Mouse (Mus musculus): ENCODE results near the gene Kpna4. TPM values are rescaled to one million over a fixed set of nuclear protein-coding genes. Genes with fewer than 3 reads are reported as not detected.

Gene Kpna4
- polyA plus RNA-seq, 1 experiment from 2014 or later: 32.0 TPM

DNA sequence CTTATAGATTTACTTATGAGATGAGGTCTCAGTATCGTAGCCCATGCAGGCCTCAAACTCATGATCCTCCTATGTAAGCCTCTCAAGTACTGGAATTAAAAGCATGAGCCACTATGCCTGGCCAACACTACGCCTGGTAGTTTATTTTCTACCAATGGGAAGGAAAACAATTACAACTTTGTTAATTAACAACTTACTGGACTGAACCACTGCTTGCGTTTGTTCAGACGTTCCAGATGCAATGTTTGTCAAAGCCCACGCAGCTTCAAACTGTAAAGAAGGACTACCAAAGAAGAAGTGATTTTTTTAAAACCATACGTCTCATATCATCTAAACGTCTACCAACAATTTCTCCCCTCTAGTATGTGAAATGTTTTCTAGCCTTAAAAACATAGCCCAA is 32.5 kb downstream of the Kpna4 start:
- H3K36me3 ChIP-seq: peaks cover 32% of the 10 kb centered on the region
- H3K9ac ChIP-seq (replicated peaks): no peak overlapping the region

DNA sequence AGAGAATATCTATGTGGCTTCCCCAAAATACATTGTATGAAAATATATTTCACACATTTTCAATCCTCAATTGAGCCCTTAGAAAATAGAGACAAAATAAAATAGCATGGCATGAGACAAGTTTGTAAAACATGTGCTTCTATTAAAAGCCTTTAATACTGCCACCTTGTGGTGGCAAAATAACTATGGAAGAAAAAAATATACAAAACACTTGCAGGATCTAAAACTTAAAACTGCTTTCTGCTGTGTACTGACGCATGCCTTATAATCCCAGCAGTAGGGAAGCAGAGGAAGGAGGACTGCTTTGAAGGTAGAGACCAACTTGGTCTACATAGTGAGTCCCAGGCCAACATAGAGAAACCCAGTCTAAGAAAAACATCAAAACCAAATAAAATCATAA is 62.9 kb downstream of the Kpna4 start:
- no peaks in the 10 kb centered on the region for H3K9me3 ChIP-seq (replicated peaks)
- H3K4me3 ChIP-seq (replicated peaks): no peak overlapping the region
- no peak overlapping the region for H3K9ac ChIP-seq (replicated peaks)
- H3K27me3 ChIP-seq (replicated peaks): no peaks in the 10 kb centered on the region
- H3K4me1 ChIP-seq: no peaks in the 10 kb centered on the region
- 68% methylated on average over 1 of the region's 1 CpGs for WGBS
- no peak for ATAC-seq (ENCODE audit: low FRiP score)
- H3K27ac ChIP-seq (replicated peaks): no peak overlapping the region
- H3K36me3 ChIP-seq: no peaks in the 10 kb centered on the region
- no peak overlapping the region for H3K4me2 ChIP-seq

More for the DNA sequence above, 32.5 kb downstream of the Kpna4 start:
- ATAC-seq (ENCODE audit: low FRiP score): no peak
- Histone ChIP-seq H3K9me3 (replicated peaks) (no peaks in the 10 kb centered on the region), H3K27ac (replicated peaks) (no peak overlapping the region), H3K27me3 (replicated peaks) (no peaks in the 10 kb centered on the region), H3K4me3 (replicated peaks) (no peak overlapping the region), H3K4me1 (no peaks in the 10 kb centered on the region), H3K4me2 (no peak overlapping the region)
- WGBS: 89% methylated on average over 7 of the region's 7 CpGs

DNA sequence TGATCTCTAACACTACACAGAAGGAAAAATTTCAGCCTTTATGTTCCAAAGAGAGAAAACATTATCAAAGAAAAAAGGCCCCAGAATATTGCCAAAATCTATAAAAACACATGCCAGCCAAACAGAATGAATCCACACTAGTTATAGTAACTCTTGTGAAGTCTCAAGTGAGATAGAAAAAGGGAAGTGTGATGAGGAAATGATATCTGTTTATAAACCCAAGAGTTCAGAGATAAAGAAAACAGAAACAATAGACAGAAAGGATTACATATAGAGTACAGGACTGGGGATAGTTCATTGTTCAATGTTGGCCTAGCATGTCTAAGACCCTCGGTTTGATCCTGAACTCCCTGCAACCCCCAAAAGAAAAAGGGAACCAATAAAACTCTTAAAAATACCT is 64.1 kb downstream of the Kpna4 start:
- H3K4me1 ChIP-seq: no peaks in the 10 kb centered on the region
- H3K27me3 ChIP-seq (replicated peaks): no peaks in the 10 kb centered on the region
- WGBS: 93% methylated on average over 1 of the region's 1 CpGs
- H3K27ac ChIP-seq (replicated peaks): no peak overlapping the region
- H3K4me3 ChIP-seq (replicated peaks): no peak overlapping the region
- no peak overlapping the region for H3K9ac ChIP-seq (replicated peaks)
- no peaks in the 10 kb centered on the region for H3K9me3 ChIP-seq (replicated peaks)
- ATAC-seq (ENCODE audit: low FRiP score): no peak
- no peaks in the 10 kb centered on the region for H3K36me3 ChIP-seq
- H3K4me2 ChIP-seq: no peak overlapping the region

- Histone ChIP-seq H3K4me2 (no peak overlapping the region), H3K36me3 (no peaks in the 10 kb centered on the region), H3K9ac (replicated peaks) (no peak overlapping the region), H3K4me1 (no peaks in the 10 kb centered on the region), H3K4me3 (replicated peaks) (no peak overlapping the region), H3K27ac (replicated peaks) (no peak overlapping the region), H3K27me3 (replicated peaks) (no peaks in the 10 kb centered on the region), H3K9me3 (replicated peaks) (no peaks in the 10 kb centered on the region)
- ATAC-seq (ENCODE audit: low FRiP score): no peak
- WGBS: 98% methylated on average over 4 of the region's 4 CpGs
Observed at GRCm38 (mm10) chr3:69060672-69061071, 66.2 kb downstream of the Kpna4 start.

GRCm38 (mm10) chr3:69055871-69056270 is 71.0 kb downstream of the Kpna4 start:
- WGBS: 90% methylated on average over 3 of the region's 3 CpGs
- H3K4me2 ChIP-seq: no peak overlapping the region

DNA sequence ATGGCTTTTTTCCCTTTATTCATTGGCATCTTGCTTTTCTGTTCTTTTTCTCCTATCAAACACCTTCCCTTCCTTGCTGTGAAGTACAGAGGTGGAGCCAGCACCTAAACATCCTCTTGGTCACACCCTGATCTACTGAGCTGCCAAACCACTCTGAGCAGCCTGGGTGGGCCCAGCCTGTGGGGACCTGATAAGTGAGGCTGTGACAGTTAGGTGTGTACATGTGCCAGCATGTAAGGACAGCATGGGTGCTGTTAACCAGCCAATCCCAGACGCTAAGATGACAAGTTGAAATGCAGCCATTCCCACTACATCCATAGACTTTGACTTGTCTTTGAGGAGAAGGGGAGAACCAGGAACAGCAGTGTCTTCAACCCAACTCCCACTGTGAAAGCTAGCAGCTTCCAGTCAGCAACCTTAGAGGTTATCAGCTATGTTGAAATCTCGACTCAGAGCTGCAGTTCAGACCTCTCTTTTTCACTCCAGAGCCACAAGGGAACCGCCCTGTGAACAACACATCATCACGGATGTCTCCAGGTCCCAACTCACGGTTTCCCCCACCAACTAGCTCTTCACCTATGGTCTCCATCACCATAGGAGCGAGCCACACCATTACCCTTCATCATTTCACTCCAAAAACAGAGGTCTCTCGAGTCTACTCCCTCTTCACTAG is 72.0 kb downstream of the Kpna4 start:
- Histone ChIP-seq H3K36me3 (no peaks in the 10 kb centered on the region), H3K27ac (replicated peaks) (no peak overlapping the region), H3K4me1 (no peaks in the 10 kb centered on the region), H3K4me2 (no peak overlapping the region), H3K9me3 (replicated peaks) (no peaks in the 10 kb centered on the region), H3K27me3 (replicated peaks) (no peaks in the 10 kb centered on the region), H3K4me3 (replicated peaks) (no peak overlapping the region), H3K9ac (replicated peaks) (no peak overlapping the region)
- 89% methylated on average over 7 of the region's 7 CpGs for WGBS
- no peak for ATAC-seq (ENCODE audit: low FRiP score)

More at GRCm38 (mm10) chr3:69055871-69056270, 71.0 kb downstream of the Kpna4 start:
- Histone ChIP-seq H3K4me3 (replicated peaks) (no peak overlapping the region), H3K4me1 (no peaks in the 10 kb centered on the region), H3K27ac (replicated peaks) (no peak overlapping the region), H3K9ac (replicated peaks) (no peak overlapping the region), H3K27me3 (replicated peaks) (no peaks in the 10 kb centered on the region), H3K9me3 (replicated peaks) (no peaks in the 10 kb centered on the region), H3K36me3 (no peaks in the 10 kb centered on the region)
- ATAC-seq (ENCODE audit: low FRiP score): no peak

DNA sequence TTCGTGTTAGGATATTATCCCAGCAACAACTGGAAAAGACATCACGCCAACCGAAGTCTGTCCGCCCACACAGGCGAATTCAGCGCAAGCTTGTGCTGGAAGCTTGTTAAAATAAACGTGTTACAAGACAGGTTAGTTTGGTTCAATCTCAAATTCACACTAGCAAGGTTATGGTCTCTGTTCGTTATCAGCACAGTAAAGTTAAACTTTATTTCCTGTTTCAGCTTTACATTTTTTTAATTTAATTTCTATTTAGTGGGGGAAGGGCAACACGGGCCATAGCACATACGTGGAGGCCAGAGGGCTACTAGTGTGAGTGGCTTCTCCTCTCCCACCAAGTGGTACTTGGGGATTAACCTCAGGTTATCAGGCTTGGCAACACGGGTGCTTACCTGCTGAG is 75.0 kb downstream of the Kpna4 start:
- WGBS: 91% methylated on average over 11 of the region's 11 CpGs

DNA sequence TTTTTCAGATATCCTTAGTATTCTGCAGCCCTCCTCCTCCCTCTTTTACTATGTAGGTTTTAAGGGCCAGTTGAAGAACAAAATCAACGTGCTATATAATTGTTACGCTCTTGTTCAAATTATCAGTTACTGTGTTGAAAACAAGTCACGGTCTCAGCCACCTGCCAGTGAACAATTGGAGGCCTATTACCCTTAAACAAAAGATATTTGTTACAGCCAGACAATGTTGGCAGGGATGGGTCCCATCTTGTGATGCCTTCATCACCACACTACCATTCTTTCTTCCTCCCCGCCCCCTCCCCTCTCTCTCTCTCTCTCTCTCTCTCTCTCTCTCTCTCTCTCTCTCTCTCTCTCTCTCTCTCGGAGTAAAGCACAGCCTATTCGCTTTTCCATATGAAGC is 77.9 kb downstream of the Kpna4 start:
- no peak overlapping the region for H3K27ac ChIP-seq (replicated peaks)
- 48% methylated on average over 5 of the region's 6 CpGs for WGBS
- no peaks in the 10 kb centered on the region for H3K9me3 ChIP-seq (replicated peaks)
- no peaks in the 10 kb centered on the region for H3K36me3 ChIP-seq
- H3K9ac ChIP-seq (replicated peaks): no peak overlapping the region
- peaks cover 10% of the 10 kb centered on the region for H3K4me1 ChIP-seq
- H3K27me3 ChIP-seq (replicated peaks): no peaks in the 10 kb centered on the region
- ATAC-seq (ENCODE audit: low FRiP score): no peak
- no peak overlapping the region for H3K4me3 ChIP-seq (replicated peaks)
- no peak overlapping the region for H3K4me2 ChIP-seq

More for the DNA sequence above, 75.0 kb downstream of the Kpna4 start:
- Histone ChIP-seq H3K27ac (replicated peaks) (no peak overlapping the region), H3K4me2 (no peak overlapping the region), H3K4me3 (replicated peaks) (no peak overlapping the region), H3K36me3 (no peaks in the 10 kb centered on the region), H3K9me3 (replicated peaks) (no peaks in the 10 kb centered on the region), H3K9ac (replicated peaks) (no peak overlapping the region), H3K4me1 (no peaks in the 10 kb centered on the region), H3K27me3 (replicated peaks) (no peaks in the 10 kb centered on the region)
- ATAC-seq (ENCODE audit: low FRiP score): no peak

DNA sequence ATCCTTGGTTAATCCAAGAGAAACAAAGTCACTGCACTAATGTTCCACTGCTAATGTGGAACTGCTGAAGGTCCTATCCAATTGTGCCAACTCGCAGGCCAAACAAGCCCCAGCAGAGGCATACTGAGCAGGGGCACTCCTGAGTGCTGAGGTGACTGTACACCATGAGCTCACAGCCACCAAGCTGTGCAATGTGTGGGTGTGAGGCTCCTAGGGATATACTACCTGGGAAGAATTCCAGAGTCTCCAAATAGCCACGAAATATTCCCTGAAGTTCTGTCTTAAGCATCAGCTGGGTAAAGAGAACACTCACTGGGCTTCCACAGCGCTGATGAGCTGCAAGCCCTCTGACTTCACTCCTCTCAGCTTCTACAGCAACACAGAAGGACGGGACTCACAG is 79.2 kb downstream of the Kpna4 start:
- no peak overlapping the region for H3K9ac ChIP-seq (replicated peaks)
- no peak overlapping the region for H3K4me3 ChIP-seq (replicated peaks)
- H3K36me3 ChIP-seq: no peaks in the 10 kb centered on the region
- H3K4me2 ChIP-seq: no peak overlapping the region
- whole genome bisulfite sequencing: 77% methylated on average over 4 of the region's 4 CpGs
- H3K4me1 ChIP-seq: peaks cover 17% of the 10 kb centered on the region
- H3K27ac ChIP-seq (replicated peaks): no peak overlapping the region
- H3K9me3 ChIP-seq (replicated peaks): no peaks in the 10 kb centered on the region
- H3K27me3 ChIP-seq (replicated peaks): no peaks in the 10 kb centered on the region
- ATAC-seq (ENCODE audit: low FRiP score): no peak

DNA sequence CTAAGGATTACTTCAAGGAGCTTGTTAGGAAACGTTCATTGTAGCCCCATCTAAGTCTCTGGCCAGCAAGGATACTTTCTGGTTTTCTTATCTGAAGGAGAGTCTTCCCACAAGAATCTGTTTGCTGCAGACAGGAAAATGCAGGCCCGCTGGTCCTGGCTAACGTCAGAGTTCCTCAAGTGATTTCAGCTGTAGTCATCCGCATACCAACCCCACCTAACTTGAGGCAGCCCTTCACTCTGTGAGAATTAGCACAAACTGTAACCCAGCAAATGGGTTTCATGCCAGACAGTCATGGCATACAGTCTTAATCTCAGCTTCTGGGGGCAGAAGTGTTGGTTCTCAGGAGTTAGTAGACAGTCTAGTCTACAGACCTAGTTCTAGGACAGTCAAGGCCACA is 80.4 kb downstream of the Kpna4 start:
- H3K9me3 ChIP-seq (replicated peaks): no peaks in the 10 kb centered on the region
- H3K9ac ChIP-seq (replicated peaks): no peak overlapping the region
- peaks cover 21% of the 10 kb centered on the region for H3K4me1 ChIP-seq
- H3K27me3 ChIP-seq (replicated peaks): no peaks in the 10 kb centered on the region
- no peak overlapping the region for H3K4me3 ChIP-seq (replicated peaks)
- WGBS: 85% methylated on average over 4 of the region's 4 CpGs
- no peak for ATAC-seq (ENCODE audit: low FRiP score)
- no peak overlapping the region for H3K27ac ChIP-seq (replicated peaks)
- no peaks in the 10 kb centered on the region for H3K36me3 ChIP-seq
- H3K4me2 ChIP-seq: no peak overlapping the region

DNA sequence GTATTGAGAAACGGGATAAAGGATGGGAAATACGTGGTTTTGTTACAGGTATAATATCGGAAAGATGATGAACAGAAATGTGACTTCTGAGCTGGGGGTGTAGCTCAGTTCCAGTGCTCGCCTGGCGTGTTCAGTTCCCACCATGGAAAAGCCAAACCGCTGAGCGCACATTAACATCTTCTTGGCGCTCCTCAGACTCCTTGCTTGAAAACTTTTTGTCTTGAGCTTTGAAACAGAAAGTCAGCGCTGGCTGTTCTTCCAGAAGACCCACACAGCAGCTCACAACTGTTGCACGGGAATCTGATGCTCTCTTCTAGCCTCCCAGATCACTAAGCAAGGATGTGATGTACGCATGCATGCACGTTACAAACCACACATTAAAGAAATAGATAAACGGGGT is 81.2 kb downstream of the Kpna4 start:
- peak overlapping the region; percentile 81 for H3K4me3 ChIP-seq (replicated peaks)
- peak overlapping the region; percentile 94 for H3K4me2 ChIP-seq
- no peaks in the 10 kb centered on the region for H3K36me3 ChIP-seq
- H3K4me1 ChIP-seq: peaks cover 21% of the 10 kb centered on the region
- H3K27me3 ChIP-seq (replicated peaks): no peaks in the 10 kb centered on the region
- no peak for ATAC-seq (ENCODE audit: low FRiP score)
- no peak overlapping the region for H3K27ac ChIP-seq (replicated peaks)
- WGBS: 19% methylated on average over 13 of the region's 13 CpGs
- peak overlapping the region; percentile 84; the same call in 1 of the 2 replicates for H3K9ac ChIP-seq (replicated peaks)
- H3K9me3 ChIP-seq (replicated peaks): no peaks in the 10 kb centered on the region

GRCm38 (mm10) chr3:69045400-69045703 is 81.6 kb downstream of the Kpna4 start:
- Histone ChIP-seq H3K27me3 (replicated peaks) (no peaks in the 10 kb centered on the region), H3K27ac (replicated peaks) (peak overlapping the region; percentile 93), H3K36me3 (no peaks in the 10 kb centered on the region), H3K4me2 (peak overlapping the region; percentile 94), H3K9ac (replicated peaks) (peak overlapping the region; percentile 84), H3K9me3 (replicated peaks) (no peaks in the 10 kb centered on the region), H3K4me3 (replicated peaks) (peak overlapping the region; percentile 81), H3K4me1 (peaks cover 21% of the 10 kb centered on the region)
- WGBS: 3% methylated on average over 9 of the region's 9 CpGs
- no peak for ATAC-seq (ENCODE audit: low FRiP score)

All from neural tube, embryonic 15.5 days (tissue).